Mouse (Mus musculus) common myeloid progenitor, adult 5-6 weeks (primary cell): ENCODE results near the gene Wdr63. TPM values are rescaled to one million over a fixed set of nuclear protein-coding genes. Genes with fewer than 3 reads are reported as not detected.

ENCODE experiments used
- ATAC-seq: replicated peaks from 2 replicates; pipeline ENCODE4 v1.8.0; 2016; ENCODE audit warnings: low read depth, mild to moderate bottlenecking, moderate TSS enrichment, inconsistent platforms; ENCODE audit not compliant: poor library complexity, severe bottlenecking
- total RNA-seq: library from RNA; stranded (forward); fragments of 200-1000, 187-1606 nt; gene quantifications from 2 replicates; pipeline ENCODE4 v1.2.3, GENCODE M21; 2017

Wdr63 gene
- not detected in 2 replicates for total RNA-seq

DNA sequence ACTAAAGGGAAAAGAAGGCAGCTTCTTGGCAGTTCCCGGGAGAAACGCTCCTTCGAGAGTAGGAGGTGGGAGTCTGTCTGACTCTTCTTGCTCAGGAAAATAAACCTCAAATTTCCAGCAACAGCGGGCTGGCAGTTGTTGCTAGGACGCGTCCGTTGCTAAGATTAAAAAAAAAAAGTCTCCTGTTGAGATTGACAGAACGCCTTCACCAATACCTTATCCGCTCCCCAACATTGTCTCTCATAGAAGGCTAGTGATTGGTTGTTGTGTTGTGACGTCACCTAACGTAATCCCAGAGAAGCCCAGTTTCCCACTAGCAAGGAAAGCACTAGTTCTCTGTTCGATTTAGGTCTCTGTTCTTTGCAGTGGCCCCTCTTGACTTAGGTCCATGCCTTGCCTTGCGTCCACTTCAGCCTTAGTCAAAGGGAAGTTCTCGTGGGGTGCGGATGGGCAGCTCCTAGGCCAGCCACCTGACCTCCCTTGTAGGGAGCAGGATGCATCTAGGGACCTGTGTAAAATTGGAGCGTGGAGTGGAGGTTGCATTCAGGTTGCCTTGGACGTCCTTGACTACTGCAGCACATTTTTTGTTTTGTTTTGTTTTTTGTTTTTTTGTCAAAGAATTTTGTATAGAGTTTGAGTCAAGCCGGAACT is at the start of gene Wdr63:
TSS of gene Wdr63 (minus strand) at position 210 of the 651 bp plus-strand sequence.
- peak; percentile 88 for ATAC-seq

GRCm38 (mm10) chr3:146156811-146157210 is 48.9 kb upstream of the Wdr63 start:
- ATAC-seq: 0 out of 2 replicates have a peak, but pooled peaks have one; percentile 23

- peak; percentile 62 for ATAC-seq
These were observed 48.0 kb upstream of the Wdr63 start for GRCm38 (mm10) chr3:146155628-146156576.

DNA sequence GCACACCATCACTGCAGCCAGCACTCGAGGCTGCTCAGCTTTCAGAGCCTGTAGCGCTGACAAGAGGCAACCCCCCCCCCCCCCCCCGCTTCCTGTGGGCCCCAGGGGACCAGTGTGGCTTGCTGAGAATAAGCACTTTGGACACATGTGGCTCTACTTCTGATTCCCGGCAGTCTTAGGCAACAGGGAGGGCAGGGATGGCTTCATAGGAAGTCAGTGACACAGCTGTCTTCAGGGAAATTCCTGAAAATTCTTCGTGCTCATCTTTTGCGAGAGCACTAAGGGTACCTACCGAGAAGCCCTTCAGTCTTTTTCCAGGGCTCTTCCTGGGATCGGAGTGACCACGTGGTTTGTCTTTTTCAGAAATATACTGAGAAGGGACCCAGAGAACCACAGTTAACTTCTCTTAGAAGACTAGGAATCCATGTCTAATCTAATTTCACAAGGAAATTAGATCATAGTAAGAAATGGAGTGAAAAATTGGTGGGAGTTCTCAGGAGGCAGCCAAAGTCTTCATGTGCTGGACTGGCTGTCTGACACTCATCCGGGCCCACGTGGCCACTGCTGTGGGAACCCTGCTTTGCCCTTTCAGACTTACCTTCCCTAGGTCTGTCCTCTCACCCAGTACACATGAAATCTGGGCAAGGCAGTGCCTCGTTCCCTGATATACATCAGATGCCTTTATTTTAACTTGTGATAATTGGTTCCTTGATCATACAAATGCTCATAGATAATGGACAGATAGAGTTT is 46.1 kb upstream of the Wdr63 start:
- no peak for ATAC-seq

- ATAC-seq: no peak
These were observed 45.0 kb upstream of the Wdr63 start for GRCm38 (mm10) chr3:146152913-146153312.

DNA sequence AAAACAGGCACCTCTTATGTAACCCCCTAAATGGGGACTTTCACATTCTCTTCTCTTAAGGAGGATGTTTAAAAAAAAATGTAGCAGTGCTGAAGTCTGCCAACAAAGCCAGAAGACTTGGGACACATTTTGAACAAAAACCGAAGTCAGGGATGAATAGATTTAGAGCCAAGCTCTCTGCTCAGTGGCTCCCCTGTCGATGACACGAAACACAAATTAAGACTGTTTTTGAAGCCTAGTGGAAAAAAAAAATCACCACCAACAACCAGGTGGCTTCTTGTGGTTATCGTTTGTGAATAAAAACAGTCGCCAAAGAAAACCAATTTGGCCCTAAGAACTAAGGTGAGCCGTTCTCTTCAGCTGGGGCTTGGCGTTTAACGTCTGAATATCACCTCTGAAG is 44.4 kb upstream of the Wdr63 start:
- ATAC-seq: no peak

- ATAC-seq: no peak
These were observed 43.8 kb upstream of the Wdr63 start for GRCm38 (mm10) chr3:146151755-146152154.

GRCm38 (mm10) chr3:146151328-146151727 is 43.4 kb upstream of the Wdr63 start:
- ATAC-seq: no peak

GRCm38 (mm10) chr3:146150560-146150959 is 42.6 kb upstream of the Wdr63 start:
- peak; percentile 20 for ATAC-seq

- ATAC-seq: peak; percentile 73
These were observed 42.1 kb upstream of the Wdr63 start for GRCm38 (mm10) chr3:146150058-146150400.

GRCm38 (mm10) chr3:146149156-146150057 is 41.5 kb upstream of the Wdr63 start, which contains the start of gene Mcoln2:
Gene Mcoln2 (plus strand): TSS chr3:146149833.
- peak; percentile 61 for ATAC-seq

GRCm38 (mm10) chr3:146146131-146146530 is 38.2 kb upstream of the Wdr63 start:
- peak; percentile 30 for ATAC-seq

DNA sequence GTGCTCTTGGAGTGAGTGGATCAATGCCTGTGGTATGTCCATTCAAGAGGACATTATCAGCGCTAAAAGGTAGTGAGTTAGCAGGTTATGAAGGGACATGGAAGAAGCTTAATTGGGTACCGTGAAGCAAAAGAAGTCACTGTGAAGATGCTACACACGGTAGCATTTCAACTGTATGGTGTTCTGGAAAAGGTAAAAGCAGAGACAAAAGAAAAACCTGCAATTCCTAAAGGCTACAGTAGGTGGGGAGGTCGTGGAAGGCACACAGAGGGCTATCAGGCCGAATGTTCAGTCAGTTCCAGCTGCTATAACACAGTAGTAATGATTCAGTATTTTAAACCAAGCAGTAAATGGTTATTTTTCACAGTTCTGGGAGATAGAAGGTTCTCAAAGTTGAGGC is 37.6 kb upstream of the Wdr63 start:
- ATAC-seq: 0 out of 2 replicates have a peak, but pooled peaks have one; percentile 33

DNA sequence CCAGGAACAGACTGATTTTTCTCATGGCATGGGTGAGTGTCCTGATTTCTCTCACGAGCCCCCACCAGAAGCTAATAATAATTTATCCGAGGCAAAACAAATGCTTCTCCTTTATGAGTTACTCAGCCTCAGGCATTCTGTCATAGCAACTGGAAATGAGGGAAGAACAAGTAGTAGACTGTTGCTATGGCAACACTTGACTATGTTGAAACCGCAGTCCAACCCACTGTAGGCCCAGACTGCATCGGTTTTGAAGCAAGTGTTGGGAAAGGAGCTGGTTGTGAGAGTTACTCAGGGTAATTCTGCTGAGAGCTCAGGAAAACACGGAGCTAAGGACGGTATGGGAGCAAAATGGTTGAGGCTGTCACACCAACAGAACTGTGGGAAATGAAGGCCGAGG is 34.6 kb upstream of the Wdr63 start:
- no peak for ATAC-seq

DNA sequence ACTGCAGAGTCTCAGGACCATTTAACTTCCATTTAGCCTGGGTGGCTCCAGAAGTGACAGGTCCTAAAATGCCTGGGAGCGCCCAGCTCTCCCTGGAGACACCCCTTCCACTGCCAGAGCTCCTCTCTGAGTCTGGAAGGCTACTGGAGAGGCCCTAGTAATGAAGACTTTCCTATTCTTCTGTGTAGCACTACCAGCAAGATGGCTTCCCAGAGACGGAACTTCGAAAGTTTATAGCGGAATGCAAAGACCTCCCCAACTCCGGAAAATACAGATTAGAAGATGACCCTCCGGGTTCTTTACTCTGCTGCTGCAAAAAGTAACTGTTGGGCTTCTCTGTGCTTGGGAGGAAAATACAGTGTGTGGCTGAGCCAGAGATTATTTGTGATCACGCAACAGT is 32.3 kb upstream of the Wdr63 start:
- no peak for ATAC-seq

- ATAC-seq: peak; percentile 62; the same call in 1 of the 2 replicates
These were observed 28.5 kb upstream of the Wdr63 start for GRCm38 (mm10) chr3:146136422-146136821.

DNA sequence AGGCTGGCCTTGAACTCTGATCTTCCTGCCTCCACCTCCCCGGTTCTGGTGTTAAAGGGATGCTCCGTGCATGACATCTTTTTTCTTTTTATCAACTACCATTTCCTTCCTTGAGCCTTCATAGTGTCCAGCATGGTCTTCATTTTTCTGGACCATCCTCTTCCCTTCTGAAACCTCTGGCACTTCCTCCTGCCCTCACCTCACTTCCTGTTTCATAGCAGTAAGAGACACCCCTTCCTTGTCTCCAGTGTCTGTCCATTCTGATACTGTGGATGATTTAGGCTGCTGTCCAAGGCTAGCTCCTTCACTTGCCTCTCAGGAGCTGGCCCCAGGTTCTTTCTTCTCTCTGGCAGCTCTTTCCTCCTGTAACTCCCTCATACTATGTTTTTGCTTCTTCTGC is 27.5 kb upstream of the Wdr63 start:
- 0 out of 2 replicates have a peak, but pooled peaks have one; percentile 27 for ATAC-seq

- peak; percentile 91 for ATAC-seq
These were observed 26.9 kb upstream of the Wdr63 start for GRCm38 (mm10) chr3:146134834-146135233.

GRCm38 (mm10) chr3:146127205-146127604 is 19.3 kb upstream of the Wdr63 start:
- peak; percentile 92 for ATAC-seq
